Mouse (Mus musculus): ENCODE data around the gene St6galnac3.

Gene St6galnac3

DNA sequence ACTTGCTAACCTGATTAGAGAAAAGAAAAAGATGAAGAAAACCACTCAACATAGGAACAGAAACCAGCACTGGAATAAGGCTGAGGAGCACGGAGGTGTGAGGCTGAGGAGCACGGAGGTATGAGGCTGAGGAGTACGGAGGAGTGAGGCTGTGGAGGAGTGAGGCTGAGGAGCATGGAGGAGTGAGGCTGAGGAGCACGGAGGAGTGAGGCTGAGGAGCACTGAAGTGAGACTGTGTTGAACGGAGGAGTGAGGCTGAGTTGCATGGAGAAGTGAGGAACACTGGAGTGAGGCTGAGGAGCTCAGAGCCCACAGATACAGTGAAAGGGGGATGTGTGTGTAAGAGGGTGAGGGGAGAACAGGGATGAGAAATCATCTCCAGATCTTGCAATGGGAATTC, 564.3 kb downstream of the St6galnac3 start:
- no peak for DNase-seq (ENCODE audit: low spot score in 2 of 2)

DNA sequence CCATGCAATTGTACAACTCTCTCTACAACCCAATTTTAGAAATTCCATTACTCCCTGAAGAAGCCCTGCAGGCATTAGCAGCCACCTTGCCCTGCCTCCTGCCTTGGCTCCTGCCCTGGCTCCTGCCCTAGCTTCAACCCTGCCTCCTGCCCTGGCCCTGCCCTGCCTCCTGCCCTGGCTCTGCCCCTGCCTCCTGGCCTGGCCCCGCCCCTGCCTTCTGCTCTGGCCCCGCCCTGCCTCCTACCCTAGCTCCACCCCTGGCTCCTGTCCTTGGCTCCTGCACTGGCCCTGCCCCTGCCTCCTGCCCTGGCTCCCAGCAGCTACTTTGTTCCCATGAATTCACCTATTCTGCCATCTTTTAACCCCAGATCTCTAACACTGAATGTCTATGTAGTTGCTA, 576.1 kb downstream of the St6galnac3 start:
- no peak for DNase-seq (ENCODE audit: low spot score in 2 of 2)
